Mouse (Mus musculus): ENCODE measurements around the gene Chuk. TPM values are rescaled to one million over a fixed set of nuclear protein-coding genes. Genes with fewer than 3 reads are reported as not detected.

Chuk gene
- polyA plus RNA-seq, 1 experiment from 2014 or later = 19.2 TPM

DNA sequence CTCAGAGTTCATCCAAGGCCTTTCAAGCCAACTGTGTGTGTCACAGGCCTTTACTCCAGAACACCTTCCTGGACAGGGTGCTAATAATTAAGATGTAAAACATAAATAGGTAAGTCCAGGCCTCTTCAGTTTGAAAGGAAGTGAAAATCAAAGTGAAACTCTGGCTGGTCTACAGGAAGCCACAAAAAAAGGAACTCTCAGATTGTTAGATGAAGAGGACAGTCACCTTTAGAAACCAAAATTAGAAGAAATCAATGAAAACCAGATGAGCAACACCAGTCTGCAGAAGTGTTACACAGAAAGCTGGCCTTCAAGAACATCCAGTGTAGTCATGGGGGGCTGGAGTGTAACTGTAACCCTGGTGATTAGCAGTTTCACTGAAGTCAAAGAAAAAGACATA is 10.5 kb upstream of the Chuk start:
- no peak overlapping the region for H3K4me3 ChIP-seq (ENCODE audit: low read depth, low read length)
- H3K4me2 ChIP-seq (ENCODE audit: low read depth, low read length) = no peak overlapping the region
- H3K27me3 ChIP-seq (ENCODE audit: control insufficient read depth, insufficient read depth, low read depth, low read length) = no peaks in the 10 kb centered on the region
- H3K9me3 ChIP-seq (replicated peaks; ENCODE audit: control insufficient read depth, low read length) = no peaks in the 10 kb centered on the region
- H3K27ac ChIP-seq (ENCODE audit: low read length) = no peak overlapping the region
- no peak overlapping the region for H3K9ac ChIP-seq (ENCODE audit: low read depth, low read length)
- no peak for ATAC-seq (ENCODE audit: low read depth)
- H3K4me1 ChIP-seq (ENCODE audit: control insufficient read depth, low read depth, low read length) = no peaks in the 10 kb centered on the region; the same call in 1 of the 2 replicates
- peaks cover 35% of the 10 kb centered on the region for H3K36me3 ChIP-seq (ENCODE audit: control insufficient read depth, insufficient read depth)

DNA sequence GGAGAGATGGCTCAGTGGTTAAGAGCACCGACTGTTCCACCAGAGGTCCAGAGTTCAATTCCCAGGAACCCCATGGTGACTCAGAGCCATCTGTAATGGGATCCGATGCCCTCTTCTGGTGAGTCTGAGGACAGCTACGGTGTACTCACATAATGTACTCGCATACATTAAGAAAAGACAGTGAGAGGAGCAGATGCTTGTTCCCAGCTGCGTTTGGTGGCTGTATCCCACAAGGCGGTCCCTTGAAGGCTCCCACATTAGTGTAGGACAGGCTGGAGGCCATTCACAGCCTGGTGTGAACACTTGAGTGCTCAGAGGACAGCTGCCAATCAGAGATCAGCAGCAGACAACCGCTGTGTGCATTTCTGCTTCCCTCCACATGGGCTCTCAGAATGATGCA is 4.4 kb upstream of the Chuk start:
- peaks cover 26% of the 10 kb centered on the region for H3K36me3 ChIP-seq (ENCODE audit: control insufficient read depth, insufficient read depth)
- WGBS (ENCODE audit: insufficient replicate concordance) = 69% methylated on average over 7 of the region's 7 CpGs
- no peak overlapping the region for H3K4me3 ChIP-seq (ENCODE audit: low read depth, low read length)
- no peak overlapping the region for H3K4me2 ChIP-seq (ENCODE audit: low read depth, low read length)
- no peak for ATAC-seq (ENCODE audit: low read depth)
- no peak overlapping the region for H3K27ac ChIP-seq (ENCODE audit: low read length)
- peaks cover 5% of the 10 kb centered on the region for H3K4me1 ChIP-seq (ENCODE audit: control insufficient read depth, low read depth, low read length)
- H3K9me3 ChIP-seq (replicated peaks; ENCODE audit: control insufficient read depth, low read length) = no peaks in the 10 kb centered on the region
- no peak overlapping the region for H3K9ac ChIP-seq (ENCODE audit: low read depth, low read length)
- H3K27me3 ChIP-seq (ENCODE audit: control insufficient read depth, insufficient read depth, low read depth, low read length) = no peaks in the 10 kb centered on the region

DNA sequence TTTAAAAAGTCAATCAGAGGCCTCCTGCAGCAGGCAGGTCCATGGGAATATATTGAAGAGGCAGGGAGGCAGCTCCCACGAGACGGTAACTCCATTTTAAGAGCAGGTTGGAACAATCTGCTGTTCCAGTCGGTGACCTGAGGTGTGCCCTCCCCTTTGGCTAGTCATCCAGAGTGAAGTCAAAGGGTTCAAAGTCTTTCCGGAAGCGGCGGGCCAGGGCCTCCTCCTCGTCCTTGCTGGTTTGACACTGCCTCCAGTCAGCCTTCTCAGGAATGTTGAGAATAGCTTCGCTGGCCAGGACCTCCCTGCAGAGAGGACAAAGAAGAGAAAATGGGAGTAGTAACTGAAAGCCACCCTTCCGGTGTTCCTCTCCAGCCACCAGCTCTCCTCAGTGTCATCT is 3.1 kb upstream of the Chuk start:
- H3K4me2 ChIP-seq (ENCODE audit: low read depth, low read length) = no peak overlapping the region
- no peaks in the 10 kb centered on the region for H3K27me3 ChIP-seq (ENCODE audit: control insufficient read depth, insufficient read depth, low read depth, low read length)
- H3K9ac ChIP-seq (ENCODE audit: low read depth, low read length) = no peak overlapping the region
- peaks cover 15% of the 10 kb centered on the region for H3K4me1 ChIP-seq (ENCODE audit: control insufficient read depth, low read depth, low read length)
- peaks cover 26% of the 10 kb centered on the region for H3K36me3 ChIP-seq (ENCODE audit: control insufficient read depth, insufficient read depth)
- no peak overlapping the region for H3K4me3 ChIP-seq (ENCODE audit: low read depth, low read length)
- ATAC-seq (ENCODE audit: low read depth) = no peak
- WGBS (ENCODE audit: insufficient replicate concordance) = 78% methylated on average over 9 of the region's 9 CpGs
- H3K9me3 ChIP-seq (replicated peaks; ENCODE audit: control insufficient read depth, low read length) = no peaks in the 10 kb centered on the region
- peak overlapping the region; percentile 62 for H3K27ac ChIP-seq (ENCODE audit: low read length)

DNA sequence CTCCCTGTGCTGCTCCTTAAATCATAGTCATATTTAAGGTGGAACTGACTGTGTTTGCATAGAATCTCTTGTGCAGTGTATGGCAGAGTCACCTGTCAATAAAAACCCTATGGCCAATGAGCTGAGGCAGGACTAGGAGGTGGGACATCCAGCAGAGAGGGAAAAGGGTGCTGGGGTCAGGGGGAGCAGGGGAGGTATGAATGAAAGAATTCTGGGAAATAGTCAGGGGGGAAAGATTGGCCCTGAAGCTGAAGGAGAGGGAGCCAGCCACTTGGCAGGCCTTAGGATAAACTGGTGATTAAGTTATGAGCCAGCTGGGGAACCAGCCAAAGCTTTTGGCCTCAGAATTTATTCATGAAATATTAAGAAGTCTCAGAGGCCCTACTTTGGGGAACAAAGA is 1.7 kb upstream of the Chuk start:
- Histone ChIP-seq H3K27me3 (ENCODE audit: control insufficient read depth, insufficient read depth, low read depth, low read length) (no peaks in the 10 kb centered on the region), H3K9me3 (replicated peaks; ENCODE audit: control insufficient read depth, low read length) (no peaks in the 10 kb centered on the region), H3K27ac (ENCODE audit: low read length) (no peak overlapping the region), H3K9ac (ENCODE audit: low read depth, low read length) (no peak overlapping the region), H3K4me3 (ENCODE audit: low read depth, low read length) (no peak overlapping the region), H3K4me2 (ENCODE audit: low read depth, low read length) (no peak overlapping the region), H3K4me1 (ENCODE audit: control insufficient read depth, low read depth, low read length) (peaks cover 22% of the 10 kb centered on the region), H3K36me3 (ENCODE audit: control insufficient read depth, insufficient read depth) (peaks cover 25% of the 10 kb centered on the region)
- no peak for ATAC-seq (ENCODE audit: low read depth)

DNA sequence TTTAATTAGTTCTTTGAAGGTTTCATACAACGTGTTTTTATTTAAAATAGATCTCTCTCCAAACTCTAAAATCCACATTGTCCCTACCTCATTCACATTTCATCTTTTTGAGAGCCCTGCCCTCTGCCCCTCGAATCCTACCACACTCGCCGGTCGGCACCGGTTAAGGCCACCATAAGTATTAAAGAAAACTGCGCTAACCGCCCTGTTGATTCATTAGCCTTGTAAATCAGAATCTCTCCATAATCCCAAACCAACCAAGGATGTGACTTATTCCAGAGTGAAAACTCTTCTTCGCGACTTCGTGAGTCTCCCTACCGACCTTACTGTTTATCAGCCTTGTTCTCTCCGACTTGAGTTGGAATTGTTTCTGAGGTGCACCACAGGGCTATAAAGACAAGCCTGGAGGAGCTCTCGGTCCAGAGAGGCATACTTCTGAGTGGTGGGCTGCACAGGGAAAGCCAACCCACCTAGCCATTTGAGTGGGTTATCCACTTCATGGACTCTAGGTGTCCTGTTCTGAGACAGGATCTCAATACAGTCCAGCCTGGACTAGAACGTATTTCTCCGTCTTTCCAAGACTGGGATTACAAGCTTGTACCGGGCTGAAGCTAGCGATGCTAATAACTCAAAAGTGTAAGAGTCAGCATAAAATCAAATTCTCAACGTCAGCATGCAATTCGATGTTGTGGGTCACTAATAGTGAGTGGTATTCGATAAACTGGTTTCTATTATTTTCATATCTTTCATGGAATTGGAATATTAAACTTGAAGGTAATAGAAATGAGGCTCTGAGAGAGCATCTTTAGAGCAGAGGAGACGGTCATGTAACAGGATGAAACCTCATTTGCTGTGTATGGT is 611 bp upstream of the Chuk start:
- Histone ChIP-seq H3K27me3 (ENCODE audit: control insufficient read depth, insufficient read depth, low read depth, low read length) (no peaks in the 10 kb centered on the region), H3K27ac (ENCODE audit: low read length) (peak overlapping the region; percentile 0; the same call in 1 of the 2 replicates), H3K9ac (ENCODE audit: low read depth, low read length) (peak overlapping the region; percentile 97), H3K9me3 (replicated peaks; ENCODE audit: control insufficient read depth, low read length) (no peaks in the 10 kb centered on the region), H3K4me1 (ENCODE audit: control insufficient read depth, low read depth, low read length) (peaks cover 22% of the 10 kb centered on the region), H3K4me3 (ENCODE audit: low read depth, low read length) (peak overlapping the region; percentile 90), H3K36me3 (ENCODE audit: control insufficient read depth, insufficient read depth) (peaks cover 13% of the 10 kb centered on the region), H3K4me2 (ENCODE audit: low read depth, low read length) (peak overlapping the region; percentile 91)
- 33% methylated on average over 22 of the region's 22 CpGs for WGBS (ENCODE audit: insufficient replicate concordance)
- no peak for ATAC-seq (ENCODE audit: low read depth)

DNA sequence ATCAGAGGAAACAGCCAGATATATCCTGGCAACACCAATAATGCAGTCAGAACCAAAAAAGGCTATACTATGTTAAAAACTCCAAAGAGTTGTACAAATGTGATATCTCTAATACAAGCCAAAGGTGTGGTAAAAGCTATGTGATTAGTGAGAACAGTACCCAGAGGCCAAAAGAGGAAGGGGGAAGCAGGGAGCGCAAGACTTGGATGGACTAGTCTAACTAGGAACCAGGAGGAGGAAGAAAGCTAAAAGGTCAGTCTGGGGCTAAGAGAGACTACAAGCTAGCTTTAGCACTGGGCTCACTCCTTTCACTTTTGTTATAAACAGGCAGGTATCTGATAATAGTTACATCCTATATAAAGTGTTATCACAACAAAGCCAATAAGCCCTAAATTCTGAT is 2.9 kb downstream of the Chuk start:
- 86% methylated on average over 1 of the region's 1 CpGs for WGBS (ENCODE audit: insufficient replicate concordance)
- Histone ChIP-seq H3K4me2 (ENCODE audit: low read depth, low read length) (no peak overlapping the region), H3K27me3 (ENCODE audit: control insufficient read depth, insufficient read depth, low read depth, low read length) (no peaks in the 10 kb centered on the region), H3K9ac (ENCODE audit: low read depth, low read length) (no peak overlapping the region), H3K4me3 (ENCODE audit: low read depth, low read length) (no peak overlapping the region), H3K4me1 (ENCODE audit: control insufficient read depth, low read depth, low read length) (peaks cover 22% of the 10 kb centered on the region), H3K9me3 (replicated peaks; ENCODE audit: control insufficient read depth, low read length) (no peaks in the 10 kb centered on the region), H3K27ac (ENCODE audit: low read length) (no peak overlapping the region), H3K36me3 (ENCODE audit: control insufficient read depth, insufficient read depth) (peaks cover 4% of the 10 kb centered on the region; the same call in 1 of the 2 replicates)
- no peak for ATAC-seq (ENCODE audit: low read depth)

DNA sequence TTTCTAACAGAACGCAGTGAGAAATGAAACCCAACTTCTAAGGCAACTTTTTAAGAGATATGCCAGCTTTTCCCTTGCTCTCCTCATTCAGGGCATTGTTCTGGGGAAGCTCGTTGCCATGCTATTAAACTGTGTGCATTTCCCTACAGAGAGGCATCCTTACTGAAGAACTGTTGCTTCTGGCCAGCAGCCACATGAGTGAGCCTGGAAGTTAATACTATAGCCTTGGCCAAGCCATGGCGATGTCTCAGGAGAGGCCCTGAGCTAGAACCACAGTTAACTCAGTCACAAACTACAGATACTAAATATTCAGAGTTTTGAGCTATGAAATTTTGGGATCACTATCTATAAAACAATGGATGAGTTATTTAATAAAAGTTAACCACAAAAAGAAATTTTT is 4.3 kb downstream of the Chuk start:
- Histone ChIP-seq H3K4me1 (ENCODE audit: control insufficient read depth, low read depth, low read length) (peaks cover 21% of the 10 kb centered on the region), H3K9ac (ENCODE audit: low read depth, low read length) (no peak overlapping the region), H3K27me3 (ENCODE audit: control insufficient read depth, insufficient read depth, low read depth, low read length) (no peaks in the 10 kb centered on the region), H3K4me2 (ENCODE audit: low read depth, low read length) (no peak overlapping the region), H3K36me3 (ENCODE audit: control insufficient read depth, insufficient read depth) (peaks cover 7% of the 10 kb centered on the region), H3K9me3 (replicated peaks; ENCODE audit: control insufficient read depth, low read length) (no peaks in the 10 kb centered on the region), H3K4me3 (ENCODE audit: low read depth, low read length) (no peak overlapping the region), H3K27ac (ENCODE audit: low read length) (no peak overlapping the region)
- WGBS (ENCODE audit: insufficient replicate concordance) = 82% methylated on average over 3 of the region's 3 CpGs
- no peak for ATAC-seq (ENCODE audit: low read depth)

DNA sequence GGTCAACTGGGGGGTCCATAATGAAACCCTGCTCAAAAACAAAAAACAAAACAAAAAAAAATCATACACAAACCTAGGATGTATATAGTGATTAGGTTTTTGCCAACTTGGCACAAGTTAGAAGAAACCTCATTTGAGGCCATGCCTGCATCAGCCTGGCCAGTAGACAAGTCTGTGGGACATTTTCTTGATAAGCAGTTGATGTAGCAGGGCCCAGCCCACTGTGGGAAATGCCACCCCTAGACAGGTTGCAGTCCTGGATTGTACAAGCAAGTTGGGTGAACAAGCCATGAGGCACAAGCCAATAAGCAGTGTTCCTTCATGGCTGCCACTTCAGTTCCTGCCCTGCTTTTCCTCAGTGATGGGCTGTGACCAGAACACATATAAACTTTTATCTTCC is 6.4 kb downstream of the Chuk start:
- Histone ChIP-seq H3K9ac (ENCODE audit: low read depth, low read length) (no peak overlapping the region), H3K4me1 (ENCODE audit: control insufficient read depth, low read depth, low read length) (peaks cover 12% of the 10 kb centered on the region), H3K27me3 (ENCODE audit: control insufficient read depth, insufficient read depth, low read depth, low read length) (no peaks in the 10 kb centered on the region), H3K4me3 (ENCODE audit: low read depth, low read length) (no peak overlapping the region), H3K4me2 (ENCODE audit: low read depth, low read length) (no peak overlapping the region), H3K27ac (ENCODE audit: low read length) (no peak overlapping the region), H3K9me3 (replicated peaks; ENCODE audit: control insufficient read depth, low read length) (no peaks in the 10 kb centered on the region), H3K36me3 (ENCODE audit: control insufficient read depth, insufficient read depth) (peaks cover 20% of the 10 kb centered on the region)
- no peak for ATAC-seq (ENCODE audit: low read depth)

DNA sequence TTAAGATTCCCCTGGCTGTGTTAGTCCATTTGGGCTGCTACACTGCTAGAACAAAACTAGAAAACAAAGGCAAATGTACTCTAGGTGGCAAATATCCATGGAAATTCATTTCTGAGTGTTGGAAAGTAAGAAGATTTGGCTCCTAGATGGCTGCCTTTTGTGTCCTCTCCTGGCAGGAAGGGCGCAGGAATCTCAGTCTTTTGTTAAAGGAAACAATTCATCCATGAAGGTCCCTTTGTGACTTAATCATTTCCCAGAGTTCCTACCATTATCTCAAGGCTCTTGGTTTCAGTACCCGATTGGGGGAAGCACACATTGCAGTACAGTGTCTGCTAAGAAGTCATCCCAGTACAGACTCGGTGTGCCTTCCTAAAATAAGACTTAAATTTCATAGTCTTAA is 21.0 kb downstream of the Chuk start:
- ATAC-seq (ENCODE audit: low read depth) = no peak
- Histone ChIP-seq H3K27ac (ENCODE audit: low read length) (no peak overlapping the region), H3K4me3 (ENCODE audit: low read depth, low read length) (no peak overlapping the region), H3K27me3 (ENCODE audit: control insufficient read depth, insufficient read depth, low read depth, low read length) (no peaks in the 10 kb centered on the region), H3K9ac (ENCODE audit: low read depth, low read length) (no peak overlapping the region), H3K4me1 (ENCODE audit: control insufficient read depth, low read depth, low read length) (no peaks in the 10 kb centered on the region), H3K36me3 (ENCODE audit: control insufficient read depth, insufficient read depth) (peaks cover 14% of the 10 kb centered on the region), H3K4me2 (ENCODE audit: low read depth, low read length) (no peak overlapping the region), H3K9me3 (replicated peaks; ENCODE audit: control insufficient read depth, low read length) (no peaks in the 10 kb centered on the region)
- 67% methylated on average over 3 of the region's 3 CpGs for WGBS (ENCODE audit: insufficient replicate concordance)

All from liver, embryonic 16.5 days (tissue).